Mouse (Mus musculus) liver, embryonic 14 days (tissue): ENCODE measurements around the gene Gm14305. TPM values are rescaled to one million over a fixed set of nuclear protein-coding genes. Genes with fewer than 3 reads are reported as not detected.

Experiments
- polyA plus RNA-seq: library from polyadenylated mRNA; depleted of rRNA; stranded (reverse); fragments of >200 nt; gene quantifications from 2 replicates; pipeline ENCODE4 v1.2.3, GENCODE M21; 2012; rRNA removed

Gm14305 gene
- polyA plus RNA-seq: 3.3 and 3.4 TPM in 2 replicates

DNA sequence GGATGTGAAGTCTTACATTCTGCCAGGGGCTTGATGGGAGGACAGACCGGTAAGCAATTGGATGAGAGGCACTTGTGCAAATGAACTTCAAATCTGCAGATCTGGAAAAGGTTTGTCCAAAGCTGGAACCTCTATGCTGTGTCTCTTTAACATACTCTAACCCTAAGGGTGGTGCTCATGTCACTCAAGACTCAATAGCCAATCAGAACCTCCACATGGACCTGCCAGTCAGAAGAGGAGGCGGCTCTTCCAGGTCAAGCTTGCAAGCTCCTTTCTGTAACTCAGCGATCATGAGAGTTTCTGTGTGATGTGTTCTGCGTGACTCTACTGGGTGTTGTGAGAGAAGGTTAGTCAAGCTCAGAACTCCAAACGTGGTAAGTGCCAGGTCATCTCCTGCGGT is at the start of gene Gm14305:
Gm14305 (plus strand) TSS at position 278 of the 400 bp plus-strand sequence.

DNA sequence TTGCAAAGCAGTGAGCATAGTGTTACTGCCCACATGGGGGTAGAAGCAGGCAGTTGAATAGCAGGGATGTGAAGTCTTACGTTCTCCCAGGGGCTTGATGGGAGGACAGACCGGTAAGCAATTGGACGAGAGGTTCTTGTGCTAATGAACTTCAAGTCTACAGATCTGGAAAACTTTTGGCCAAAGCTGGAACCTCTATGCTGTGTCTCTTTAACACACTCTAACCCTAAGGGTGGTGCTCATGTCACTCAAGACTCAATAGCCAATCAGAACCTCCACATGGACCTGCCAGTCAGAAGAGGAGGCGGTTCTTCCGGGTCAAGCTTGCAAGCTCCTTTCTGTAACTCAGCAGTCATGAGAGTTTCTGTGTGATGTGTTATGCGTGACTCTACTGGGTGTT is 37.9 kb upstream of the Gm14305 start, which contains the start of gene Zfp973:
Zfp973 (plus strand) TSS at position 301 of the 400 bp plus-strand sequence.

Other genes with a start within 250 kb of the Gm14305 start
- 1.3 and 1.6 TPM in 2 replicates for gene Gm14434, start 221.5 kb upstream of the Gm14305 start, polyA plus RNA-seq
- gene Zfp967, start 187.3 kb upstream of the Gm14305 start, polyA plus RNA-seq: not detected in 2 replicates
- gene Gm14308, start 72.0 kb upstream of the Gm14305 start, polyA plus RNA-seq: 3.4 and 3.9 TPM in 2 replicates
- gene Zfp973, start 37.8 kb upstream of the Gm14305 start, polyA plus RNA-seq: 2.3 and 2.6 TPM in 2 replicates
- 2.7 and 3.3 TPM in 2 replicates for gene Gm14295, start 90.3 kb downstream of the Gm14305 start, polyA plus RNA-seq
- gene Gm14408, start 122.8 kb downstream of the Gm14305 start, polyA plus RNA-seq: not detected in 2 replicates
- gene Gm14296, start 219.5 kb downstream of the Gm14305 start, polyA plus RNA-seq: 2.8 and 3.2 TPM in 2 replicates